Mouse (Mus musculus) ES-Bruce4 (cell line): ENCODE results near the gene Gm29776. TPM values are rescaled to one million over a fixed set of nuclear protein-coding genes. Genes with fewer than 3 reads are reported as not detected.

Experiments used
- H3K27ac ChIP-seq: 2 replicates; pipeline ENCODE4 v1.5.1; 2012; ENCODE audit warnings: low read length, inconsistent platforms; ENCODE audit not compliant: insufficient read depth
- H3K27me3 ChIP-seq: 2 replicates; pipeline ENCODE4 v1.6.1; 2012; ENCODE audit warnings: mild to moderate bottlenecking, low read length, inconsistent platforms; ENCODE audit not compliant: control insufficient read depth, poor library complexity, insufficient read depth, severe bottlenecking
- H3K36me3 ChIP-seq: 2 replicates; pipeline ENCODE4 v1.6.1; 2012; ENCODE audit warnings: inconsistent platforms, mild to moderate bottlenecking, low read length, moderate library complexity; ENCODE audit not compliant: control insufficient read depth, poor library complexity, insufficient read depth, severe bottlenecking
- H3K4me1 ChIP-seq: one replicate; pipeline ENCODE4 v1.8.1; 2011; ENCODE audit warnings: low read length; ENCODE audit not compliant: control insufficient read depth, insufficient read depth
- H3K4me3 ChIP-seq: 2 replicates; pipeline ENCODE4 v1.5.1; 2011; ENCODE audit warnings: low read depth, mild to moderate bottlenecking, low read length
- H3K9ac ChIP-seq: 2 replicates; pipeline ENCODE4 v1.6.1; 2012; ENCODE audit warnings: low read depth, mild to moderate bottlenecking, inconsistent platforms; ENCODE audit not compliant: poor library complexity, severe bottlenecking
- H3K9me3 ChIP-seq: replicated peaks from 2 replicates; pipeline ENCODE4 v1.6.1; 2012; ENCODE audit warnings: mild to moderate bottlenecking, low read length, inconsistent platforms; ENCODE audit not compliant: control insufficient read depth, poor library complexity, insufficient read depth, severe bottlenecking
- CTCF ChIP-seq: IDR thresholded peaks from one replicate; pipeline ENCODE4 v1.8.1; 2011; ENCODE audit warnings: low read depth, low read length
- EP300 ChIP-seq: IDR thresholded peaks from 2 replicates; pipeline ENCODE4 v1.6.1; 2011; ENCODE audit warnings: low read depth, low read length; ENCODE audit not compliant: insufficient read depth
- POLR2A ChIP-seq: IDR thresholded peaks from one replicate; pipeline ENCODE4 v1.8.1; 2011; ENCODE audit warnings: low read length; ENCODE audit not compliant: insufficient read depth
- polyA plus RNA-seq: library from polyadenylated mRNA; stranded (reverse); fragments of >200 nt; gene quantifications from 2 replicates; pipeline ENCODE4 v1.2.4, GENCODE M21; 2011; ENCODE audit warnings: low read depth; ENCODE audit not compliant: missing spikeins, insufficient read depth, insufficient read length

The Gm29776 gene
- polyA plus RNA-seq, 1 experiment = 0.42 TPM

DNA sequence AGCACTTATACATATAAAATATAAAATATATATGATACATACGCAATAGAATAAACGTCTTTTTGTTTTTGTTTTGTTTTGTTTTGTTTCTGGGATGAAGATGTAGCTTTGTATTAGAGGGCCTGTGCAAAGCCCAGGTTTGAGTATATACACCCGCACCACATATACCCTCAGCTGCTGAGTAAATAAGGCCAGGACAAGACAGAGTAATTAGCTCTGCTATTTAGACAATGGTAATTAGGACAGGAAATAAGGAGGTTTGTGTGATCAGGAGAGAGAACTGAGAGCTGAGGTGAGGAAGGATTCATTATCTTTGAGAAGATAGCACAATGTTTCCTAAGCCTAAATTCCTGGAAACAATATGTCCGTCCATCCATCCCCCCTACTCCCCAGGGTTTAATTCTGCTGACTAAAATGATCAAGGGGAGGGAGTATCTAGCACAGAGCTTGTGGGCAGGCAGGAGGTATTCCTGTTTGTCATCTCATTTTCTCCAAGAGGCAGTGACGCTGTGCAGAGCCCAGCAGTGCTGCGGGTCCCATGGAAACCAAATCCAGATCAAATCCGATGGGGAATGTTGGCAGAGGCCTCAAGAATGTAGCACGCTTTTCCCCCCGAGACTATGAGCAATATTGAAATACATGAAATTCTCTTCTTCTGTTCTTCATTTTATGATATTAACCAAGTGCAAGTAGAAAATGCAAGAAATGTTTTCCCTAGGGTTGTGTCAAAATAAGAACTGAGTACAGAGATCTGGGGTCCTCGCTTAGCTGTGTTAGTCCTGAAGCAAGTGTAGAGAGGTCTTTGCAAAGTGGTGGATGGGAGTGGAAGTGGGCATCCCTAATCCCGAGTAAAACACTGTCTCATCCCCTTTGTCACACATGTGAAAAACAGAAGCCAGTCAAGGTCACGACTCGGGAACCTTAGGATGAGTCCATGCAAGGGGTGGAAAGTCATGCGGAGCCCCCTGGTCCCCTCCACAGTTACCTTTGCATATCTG is 38.2 kb upstream of the Gm29776 start:
- H3K4me3 ChIP-seq = no peak overlapping the region
- H3K9me3 ChIP-seq = no peaks in the 10 kb centered on the region; the same call in 1 of the 2 replicates
- H3K9ac ChIP-seq = no peak overlapping the region
- TF ChIP-seq POLR2A (no peak), CTCF (no peak), EP300 (no peak)
- no peaks in the 10 kb centered on the region for H3K4me1 ChIP-seq
- H3K36me3 ChIP-seq = no peaks in the 10 kb centered on the region
- no peak overlapping the region for H3K27ac ChIP-seq
- H3K27me3 ChIP-seq = no peaks in the 10 kb centered on the region

DNA sequence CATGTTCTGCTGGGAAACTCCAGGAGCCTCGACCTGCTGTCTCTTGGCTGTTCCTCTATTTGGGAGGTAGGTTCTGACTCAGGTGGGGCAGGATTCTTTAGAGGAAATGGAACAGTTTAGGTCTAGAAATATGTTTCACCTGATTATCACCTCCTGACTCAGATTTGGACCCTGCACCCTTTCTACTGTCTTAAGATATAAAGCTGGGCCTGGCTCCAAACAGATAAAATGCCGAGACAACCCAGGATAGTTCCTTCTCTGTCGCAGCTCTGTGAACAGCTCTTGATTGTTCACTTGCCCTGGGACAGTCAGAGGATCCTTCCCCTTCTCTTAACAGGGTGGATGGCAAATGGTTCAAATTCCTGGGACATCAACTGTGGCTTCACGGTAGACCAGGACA is 36.6 kb upstream of the Gm29776 start:
- Histone ChIP-seq H3K27ac (no peak overlapping the region), H3K27me3 (no peaks in the 10 kb centered on the region), H3K36me3 (no peaks in the 10 kb centered on the region), H3K9ac (no peak overlapping the region), H3K4me3 (no peak overlapping the region), H3K9me3 (no peaks in the 10 kb centered on the region; the same call in 1 of the 2 replicates), H3K4me1 (no peaks in the 10 kb centered on the region)
- TF ChIP-seq EP300 (no peak), CTCF (no peak), POLR2A (no peak)

DNA sequence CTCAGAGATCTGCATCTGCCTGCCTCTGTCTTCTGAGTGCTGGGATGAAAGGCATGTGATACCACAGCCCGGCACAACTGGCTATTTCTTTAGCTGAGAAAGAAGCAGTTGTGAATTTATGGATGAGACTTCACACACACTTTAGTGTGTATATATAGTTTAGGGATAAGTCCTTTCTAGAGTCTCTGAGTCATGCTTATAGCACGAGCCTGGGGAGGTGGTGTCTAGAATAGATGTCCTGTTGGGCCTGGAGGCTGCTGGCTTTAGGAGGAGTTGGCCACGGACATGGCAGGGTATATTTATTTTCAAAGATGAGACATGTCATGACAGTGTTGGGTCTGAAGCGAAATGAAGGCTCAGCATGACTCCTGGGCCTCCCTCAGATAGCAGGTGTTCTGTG is 35.4 kb upstream of the Gm29776 start:
- no peak overlapping the region for H3K9ac ChIP-seq
- no peak overlapping the region for H3K27ac ChIP-seq
- H3K4me3 ChIP-seq = no peak overlapping the region
- H3K4me1 ChIP-seq = no peaks in the 10 kb centered on the region
- H3K36me3 ChIP-seq = no peaks in the 10 kb centered on the region
- TF ChIP-seq CTCF = no peak
- no peak for TF ChIP-seq POLR2A
- TF ChIP-seq EP300 = no peak
- H3K27me3 ChIP-seq = no peaks in the 10 kb centered on the region
- H3K9me3 ChIP-seq = no peaks in the 10 kb centered on the region; the same call in 1 of the 2 replicates

DNA sequence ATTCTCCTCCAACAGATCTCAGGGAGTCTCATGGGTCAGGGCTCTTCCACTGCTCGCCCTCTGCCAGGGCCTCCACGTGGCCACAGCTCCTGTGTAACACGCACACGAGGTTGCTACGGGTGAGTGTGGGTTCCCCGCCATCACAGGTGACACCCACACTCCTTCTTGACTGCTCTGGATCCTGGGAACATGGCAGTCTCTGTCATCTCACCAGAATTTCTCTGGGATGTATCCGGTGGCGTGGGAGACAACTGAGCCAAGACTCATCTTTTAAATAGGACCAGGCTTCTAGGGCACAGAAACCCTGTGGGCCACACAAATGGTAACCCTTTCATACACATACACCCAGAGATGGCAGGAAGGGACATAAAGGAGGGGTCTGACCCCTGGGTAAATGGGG is 33.6 kb upstream of the Gm29776 start:
- H3K36me3 ChIP-seq = no peaks in the 10 kb centered on the region
- H3K4me1 ChIP-seq = no peaks in the 10 kb centered on the region
- TF ChIP-seq EP300 (no peak), CTCF (no peak), POLR2A (no peak)
- H3K4me3 ChIP-seq = no peak overlapping the region
- no peak overlapping the region for H3K27ac ChIP-seq
- H3K9me3 ChIP-seq = no peaks in the 10 kb centered on the region; the same call in 1 of the 2 replicates
- H3K9ac ChIP-seq = no peak overlapping the region
- H3K27me3 ChIP-seq = no peaks in the 10 kb centered on the region

DNA sequence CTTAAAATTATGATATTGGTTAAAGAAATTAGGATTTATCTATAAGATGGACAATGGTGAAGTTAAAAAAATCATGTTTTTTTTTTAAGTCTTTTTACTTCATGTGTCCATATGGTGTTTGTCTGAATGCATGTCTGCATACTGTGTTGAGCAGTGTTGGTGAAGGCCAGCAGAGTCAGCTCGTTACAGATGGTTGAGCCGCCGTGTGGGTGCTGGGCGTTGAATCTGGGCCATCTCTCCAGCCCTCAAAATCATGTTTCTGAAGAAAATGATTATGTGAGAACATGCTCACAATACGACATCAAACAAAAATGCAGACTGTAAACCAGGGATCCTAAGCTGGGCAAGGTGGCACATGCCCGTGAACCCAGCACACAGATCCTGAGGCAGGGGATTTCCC is 31.7 kb upstream of the Gm29776 start:
- Histone ChIP-seq H3K27ac (no peak overlapping the region), H3K4me1 (no peaks in the 10 kb centered on the region), H3K9ac (no peak overlapping the region), H3K4me3 (no peak overlapping the region), H3K27me3 (no peaks in the 10 kb centered on the region), H3K9me3 (no peaks in the 10 kb centered on the region; the same call in 1 of the 2 replicates), H3K36me3 (no peaks in the 10 kb centered on the region)
- TF ChIP-seq CTCF (no peak), EP300 (no peak), POLR2A (no peak)
